Mouse (Mus musculus) hindbrain, embryonic 12.5 days (tissue): ENCODE measurements at regions not wholly inside any gene's neighbourhood (a gene's known extent, or its start where the extent isn't known, plus 50 kb on each side); places are given as distances from the start of the nearest gene placed in this dataset.

Experiments used
- ATAC-seq: fragments of 200-750 bp; cut with Nextera tagmentation; 2 replicates; pipeline ENCODE4 v1.8.0; 2017; ENCODE audit warnings: moderate TSS enrichment; ENCODE audit not compliant: low FRiP score
- H3K27ac ChIP-seq: fragments of 300-500 bp; sonication (generic); 2 replicates; pipeline ENCODE4 v1.5.1; 2016; ENCODE audit warnings: mild to moderate bottlenecking
- H3K27me3 ChIP-seq: fragments of 300-500 bp; sonication (generic); 2 replicates; pipeline ENCODE4 v1.6.1; 2016; ENCODE audit warnings: mild to moderate bottlenecking
- H3K36me3 ChIP-seq: fragments of 300-500 bp; sonication (generic); 2 replicates; pipeline ENCODE4 v1.6.1; 2016; ENCODE audit warnings: mild to moderate bottlenecking
- H3K4me1 ChIP-seq: fragments of 300-500 bp; sonication (generic); 2 replicates; pipeline ENCODE4 v1.6.1; 2016
- H3K4me2 ChIP-seq: fragments of 300-500 bp; sonication (generic); replicated peaks from 2 replicates; pipeline ENCODE4 v1.6.1; 2016; ENCODE audit warnings: mild to moderate bottlenecking
- H3K4me3 ChIP-seq: fragments of 300-500 bp; sonication (generic); 2 replicates; pipeline ENCODE4 v1.5.1; 2016; ENCODE audit warnings: mild to moderate bottlenecking
- H3K9ac ChIP-seq: fragments of 300-500 bp; sonication (generic); 2 replicates; pipeline ENCODE4 v1.6.1; 2016; ENCODE audit warnings: mild to moderate bottlenecking, moderate library complexity
- H3K9me3 ChIP-seq: fragments of 300-500 bp; sonication (generic); replicated peaks from 2 replicates; pipeline ENCODE4 v1.6.1; 2016; ENCODE audit warnings: mild to moderate bottlenecking
- WGBS: fragments of 180-500 bp; shearing (Covaris S2); methylation state at CpG from one replicate; pipeline ENCODE4 v1.1.7; 2016; 5-methylcytosine and 5-hydroxymethylcytosine counted together

GRCm38 (mm10) chr12:9253306-9254074 lies 223.7 kb downstream of the Ttc32 start:
- Histone ChIP-seq H3K4me2 (no peak overlapping the region), H3K9me3 (no peaks in the 10 kb centered on the region), H3K9ac (no peak overlapping the region), H3K27me3 (no peaks in the 10 kb centered on the region), H3K4me1 (peaks cover 13% of the 10 kb centered on the region; the same call in 1 of the 2 replicates), H3K27ac (no peak overlapping the region), H3K4me3 (no peak overlapping the region), H3K36me3 (no peaks in the 10 kb centered on the region)
- ATAC-seq = no peak
- 34% methylated on average over 19 of the region's 19 CpGs for WGBS

GRCm38 (mm10) chr12:9254301-9254860 lies 224.6 kb downstream of the Ttc32 start:
- H3K4me2 ChIP-seq = no peak overlapping the region
- no peaks in the 10 kb centered on the region for H3K9me3 ChIP-seq
- no peak overlapping the region for H3K27ac ChIP-seq
- H3K4me1 ChIP-seq = peaks cover 13% of the 10 kb centered on the region; the same call in 1 of the 2 replicates
- 55% methylated on average over 6 of the region's 6 CpGs for WGBS
- no peak overlapping the region for H3K9ac ChIP-seq
- no peaks in the 10 kb centered on the region for H3K36me3 ChIP-seq
- no peak for ATAC-seq
- no peak overlapping the region for H3K4me3 ChIP-seq
- no peaks in the 10 kb centered on the region for H3K27me3 ChIP-seq

- Histone ChIP-seq H3K27ac (no peak overlapping the region), H3K4me2 (no peak overlapping the region), H3K27me3 (no peaks in the 10 kb centered on the region), H3K9ac (no peak overlapping the region), H3K36me3 (no peaks in the 10 kb centered on the region), H3K9me3 (no peaks in the 10 kb centered on the region), H3K4me3 (no peak overlapping the region), H3K4me1 (peaks cover 13% of the 10 kb centered on the region; the same call in 1 of the 2 replicates)
- 75% methylated on average over 10 of the region's 10 CpGs for WGBS
- no peak for ATAC-seq
Observed at GRCm38 (mm10) chr12:9255661-9256486, 226.1 kb downstream of the Ttc32 start.

- no peaks in the 10 kb centered on the region for H3K27me3 ChIP-seq
- H3K4me1 ChIP-seq = peaks cover 13% of the 10 kb centered on the region; the same call in 1 of the 2 replicates
- H3K36me3 ChIP-seq = no peaks in the 10 kb centered on the region
- H3K9ac ChIP-seq = no peak overlapping the region
- H3K4me3 ChIP-seq = no peak overlapping the region
- H3K9me3 ChIP-seq = no peaks in the 10 kb centered on the region
- ATAC-seq = no peak
- no peak overlapping the region for H3K4me2 ChIP-seq
- H3K27ac ChIP-seq = no peak overlapping the region
Observed at GRCm38 (mm10) chr12:9256487-9256820, 226.7 kb downstream of the Ttc32 start.

- Histone ChIP-seq H3K4me1 (peaks cover 13% of the 10 kb centered on the region; the same call in 1 of the 2 replicates), H3K4me2 (no peak overlapping the region), H3K27me3 (no peaks in the 10 kb centered on the region), H3K27ac (no peak overlapping the region), H3K4me3 (no peak overlapping the region), H3K36me3 (no peaks in the 10 kb centered on the region), H3K9me3 (no peaks in the 10 kb centered on the region), H3K9ac (no peak overlapping the region)
- ATAC-seq = no peak
- WGBS = 92% methylated on average over 1 of the region's 1 CpGs
Observed at GRCm38 (mm10) chr12:9258221-9258620, 228.4 kb downstream of the Ttc32 start.

- Histone ChIP-seq H3K4me3 (no peak overlapping the region), H3K9ac (no peak overlapping the region), H3K4me1 (no peaks in the 10 kb centered on the region), H3K4me2 (no peak overlapping the region), H3K36me3 (no peaks in the 10 kb centered on the region), H3K27ac (no peak overlapping the region), H3K27me3 (no peaks in the 10 kb centered on the region), H3K9me3 (no peaks in the 10 kb centered on the region)
- WGBS = 50% methylated on average over 6 of the region's 6 CpGs
- ATAC-seq = no peak
Observed at GRCm38 (mm10) chr12:9261662-9262061, 231.9 kb downstream of the Ttc32 start.

- ATAC-seq = no peak
- Histone ChIP-seq H3K27me3 (no peaks in the 10 kb centered on the region), H3K9me3 (no peaks in the 10 kb centered on the region), H3K9ac (no peak overlapping the region), H3K4me3 (no peak overlapping the region), H3K36me3 (no peaks in the 10 kb centered on the region), H3K4me1 (no peaks in the 10 kb centered on the region), H3K4me2 (no peak overlapping the region), H3K27ac (no peak overlapping the region)
- 83% methylated on average over 4 of the region's 4 CpGs for WGBS
Observed at GRCm38 (mm10) chr12:9266221-9266620, 236.4 kb downstream of the Ttc32 start.

GRCm38 (mm10) chr12:9271484-9271883 lies 241.7 kb downstream of the Ttc32 start:
- Histone ChIP-seq H3K9ac (no peak overlapping the region), H3K4me1 (no peaks in the 10 kb centered on the region), H3K4me3 (no peak overlapping the region), H3K4me2 (no peak overlapping the region), H3K27me3 (no peaks in the 10 kb centered on the region), H3K9me3 (no peaks in the 10 kb centered on the region), H3K36me3 (no peaks in the 10 kb centered on the region), H3K27ac (no peak overlapping the region)
- WGBS = 94% methylated on average over 2 of the region's 2 CpGs
- no peak for ATAC-seq

- Histone ChIP-seq H3K27me3 (no peaks in the 10 kb centered on the region), H3K27ac (no peak overlapping the region), H3K9me3 (no peaks in the 10 kb centered on the region), H3K4me1 (no peaks in the 10 kb centered on the region), H3K36me3 (no peaks in the 10 kb centered on the region), H3K4me3 (no peak overlapping the region), H3K4me2 (no peak overlapping the region), H3K9ac (no peak overlapping the region)
- 92% methylated on average over 1 of the region's 1 CpGs for WGBS
- no peak for ATAC-seq
Observed at GRCm38 (mm10) chr12:9274181-9274580, 244.4 kb downstream of the Ttc32 start.

GRCm38 (mm10) chr12:9275697-9276096 lies 245.9 kb downstream of the Ttc32 start:
- Histone ChIP-seq H3K27ac (no peak overlapping the region), H3K9ac (no peak overlapping the region), H3K4me2 (no peak overlapping the region), H3K4me3 (no peak overlapping the region), H3K9me3 (no peaks in the 10 kb centered on the region), H3K36me3 (no peaks in the 10 kb centered on the region), H3K27me3 (no peaks in the 10 kb centered on the region), H3K4me1 (no peaks in the 10 kb centered on the region)
- 91% methylated on average over 7 of the region's 7 CpGs for WGBS
- no peak for ATAC-seq

- no peak for ATAC-seq
- Histone ChIP-seq H3K27me3 (no peaks in the 10 kb centered on the region), H3K36me3 (no peaks in the 10 kb centered on the region), H3K4me3 (no peak overlapping the region), H3K27ac (no peak overlapping the region), H3K4me1 (no peaks in the 10 kb centered on the region), H3K9ac (no peak overlapping the region), H3K9me3 (no peaks in the 10 kb centered on the region), H3K4me2 (no peak overlapping the region)
- 27% methylated on average over 5 of the region's 5 CpGs for WGBS
Observed at GRCm38 (mm10) chr12:9278735-9279134, 248.9 kb downstream of the Ttc32 start.

- 48% methylated on average over 5 of the region's 5 CpGs for WGBS
- Histone ChIP-seq H3K9me3 (no peaks in the 10 kb centered on the region), H3K4me2 (no peak overlapping the region), H3K4me1 (no peaks in the 10 kb centered on the region), H3K4me3 (no peak overlapping the region), H3K27ac (no peak overlapping the region), H3K36me3 (no peaks in the 10 kb centered on the region), H3K9ac (no peak overlapping the region), H3K27me3 (no peaks in the 10 kb centered on the region)
- ATAC-seq = no peak
Observed at GRCm38 (mm10) chr12:9279893-9280605, 250.3 kb downstream of the Ttc32 start.
